Mouse (Mus musculus) cortical plate, adult 2 months (tissue): ENCODE data around the gene Usp50.

Source experiments
- CTCF ChIP-seq: fragments of 200-500 bp; IDR thresholded peaks from 2 replicates; pipeline ENCODE4 v1.5.1; 2011; ENCODE audit warnings: mild to moderate bottlenecking, control low read depth, low read length; ENCODE audit not compliant: insufficient read depth; ENCODE audit errors: extremely low read depth
- POLR2A ChIP-seq: fragments of 200-500 bp; IDR thresholded peaks from 2 replicates; pipeline ENCODE4 v1.6.1; 2011; ENCODE audit warnings: mild to moderate bottlenecking, low read length, control low read depth; ENCODE audit not compliant: insufficient read depth; ENCODE audit errors: extremely low read depth

DNA sequence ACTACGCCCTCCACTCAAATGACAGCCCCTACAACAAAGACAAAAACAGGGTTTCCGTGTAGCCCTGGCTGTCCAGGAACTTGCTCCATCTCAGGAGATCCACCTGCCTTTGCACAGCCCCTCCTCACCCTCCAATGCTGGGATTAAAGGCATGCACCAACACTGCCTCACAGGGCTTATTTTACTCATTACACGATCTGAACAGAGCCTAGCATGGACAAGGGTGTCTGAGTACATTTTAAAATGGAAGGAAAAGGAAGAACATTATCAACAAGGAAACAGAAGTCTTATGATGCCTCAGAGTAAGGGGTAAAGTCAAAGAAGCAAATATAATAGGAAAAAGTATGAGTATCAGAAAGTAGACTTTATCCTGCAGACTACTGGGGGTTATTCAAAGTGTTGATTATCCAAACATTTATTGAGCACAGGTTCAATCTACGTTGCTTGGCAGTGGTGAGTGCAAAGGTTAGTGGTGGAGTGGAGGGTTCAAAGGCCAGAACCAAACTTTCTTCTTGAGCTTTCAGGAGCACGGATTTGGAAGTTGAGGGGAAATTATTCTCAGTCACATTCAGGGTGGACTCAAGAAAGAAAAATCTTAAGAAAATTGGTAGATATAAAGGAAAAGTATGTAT, 114.5 kb downstream of the Usp50 start:
- TF ChIP-seq CTCF (no peak), POLR2A (no peak)
